Mouse (Mus musculus) c-Kit-positive CD71-positive TER-119-negative erythroid progenitor cells, embryonic 14.5 days (primary cell): ENCODE measurements around the gene Ptgs1.

Experiments used
- DNase-seq: peaks from one replicate; pipeline ENCODE4 v3.0.0-alpha.2; 2013; ENCODE audit warnings: low read depth

Gene Ptgs1

GRCm38 (mm10) chr2:36215203-36215739 lies 15.0 kb upstream of the Ptgs1 start:
- no peak for DNase-seq

- no peak for DNase-seq
Measured at GRCm38 (mm10) chr2:36216546-36216945, 13.7 kb upstream of the Ptgs1 start.

- DNase-seq = no peak
Measured at GRCm38 (mm10) chr2:36216953-36217573, 13.2 kb upstream of the Ptgs1 start.

- DNase-seq = no peak
Measured at GRCm38 (mm10) chr2:36217692-36218233, 12.5 kb upstream of the Ptgs1 start.

GRCm38 (mm10) chr2:36220106-36220505 lies 10.1 kb upstream of the Ptgs1 start:
- DNase-seq = no peak

- no peak for DNase-seq
Measured at GRCm38 (mm10) chr2:36220891-36221290, 9.3 kb upstream of the Ptgs1 start.

GRCm38 (mm10) chr2:36222168-36222848 lies 7.9 kb upstream of the Ptgs1 start:
- no peak for DNase-seq

GRCm38 (mm10) chr2:36223436-36223835 lies 6.8 kb upstream of the Ptgs1 start:
- no peak for DNase-seq

GRCm38 (mm10) chr2:36224153-36224552 lies 6.1 kb upstream of the Ptgs1 start:
- no peak for DNase-seq

GRCm38 (mm10) chr2:36224599-36224998 lies 5.6 kb upstream of the Ptgs1 start:
- DNase-seq = no peak

GRCm38 (mm10) chr2:36230967-36231366 lies 741 bp downstream of the Ptgs1 start:
- DNase-seq = no peak

GRCm38 (mm10) chr2:36234526-36235368 lies 4.5 kb downstream of the Ptgs1 start:
- DNase-seq = no peak

- no peak for DNase-seq
Measured at GRCm38 (mm10) chr2:36235917-36236316, 5.7 kb downstream of the Ptgs1 start.

- no peak for DNase-seq
Measured at GRCm38 (mm10) chr2:36236889-36237288, 6.7 kb downstream of the Ptgs1 start.

GRCm38 (mm10) chr2:36237557-36237956 lies 7.3 kb downstream of the Ptgs1 start:
- no peak for DNase-seq

- no peak for DNase-seq
Measured at GRCm38 (mm10) chr2:36238467-36238866, 8.2 kb downstream of the Ptgs1 start.

GRCm38 (mm10) chr2:36238951-36239350 lies 8.7 kb downstream of the Ptgs1 start:
- DNase-seq = no peak

GRCm38 (mm10) chr2:36242514-36242913 lies 12.3 kb downstream of the Ptgs1 start:
- DNase-seq = no peak

GRCm38 (mm10) chr2:36243296-36243891 lies 13.2 kb downstream of the Ptgs1 start:
- DNase-seq = no peak

GRCm38 (mm10) chr2:36243892-36244309 lies 13.7 kb downstream of the Ptgs1 start:
- no peak for DNase-seq

GRCm38 (mm10) chr2:36244705-36245104 lies 14.5 kb downstream of the Ptgs1 start:
- DNase-seq = no peak

- DNase-seq = no peak
Measured at GRCm38 (mm10) chr2:36247964-36248363, 17.7 kb downstream of the Ptgs1 start.
